Mouse (Mus musculus): Measurements from ENCODE around the gene Mpp5.

GRCm38 (mm10) chr12:78778423-78779067 lies 29.8 kb downstream of the Mpp5 start:
- TF ChIP-seq POLR2A (IDR thresholded peaks at IDR 0.05; ENCODE audit: borderline replicate concordance, insufficient read depth, low read length): no peak
- TF ChIP-seq CTCF (IDR thresholded peaks at IDR 0.05; ENCODE audit: borderline replicate concordance, insufficient read depth, low read depth, low read length): no peak

Data from cerebellum, adult 2 months (tissue).